Mouse (Mus musculus): Measurements from ENCODE around the gene Serp2. TPM values are rescaled to one million over a fixed set of nuclear protein-coding genes. Genes with fewer than 3 reads are reported as not detected.

Gene Serp2
- polyA plus RNA-seq (2015; fragmentation: Nextera tagmentation; extraction: Ambion mirVana) = 7.1 and 8.2 TPM in 2 replicates

DNA sequence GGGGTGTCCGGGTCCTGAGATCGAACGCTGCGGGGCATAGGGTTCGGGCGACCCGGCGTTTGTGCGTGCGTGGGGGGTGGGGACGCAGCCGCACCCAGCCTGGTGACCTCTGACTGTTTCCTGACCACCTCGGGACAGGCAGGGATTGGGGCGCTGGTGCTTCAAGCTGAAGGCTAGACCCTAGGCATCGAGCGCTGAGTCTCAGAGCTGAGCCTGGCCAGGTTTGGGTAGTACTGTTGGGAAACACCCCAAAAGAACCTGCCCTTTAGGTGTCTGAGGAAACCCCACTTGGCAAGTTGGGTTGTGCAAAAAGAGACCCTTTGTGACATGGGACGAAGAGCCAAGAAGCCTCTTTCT lies at the start of gene Serp2:
Gene Serp2 (minus strand): TSS at position 38 of the 357 bp plus-strand sequence.
- 12% methylated on average over 17 of the region's 17 CpGs for WGBS
- H3K27me3 ChIP-seq = no peaks in the 10 kb centered on the region
- H3K9ac ChIP-seq = peak within 1 kb of the TSS; percentile 65
- H3K4me2 ChIP-seq = peak within 1 kb of the TSS; percentile 94
- H3K27ac ChIP-seq = peak within 1 kb of the TSS; percentile 64
- no peaks in the 10 kb centered on the region for H3K36me3 ChIP-seq
- H3K4me1 ChIP-seq (replicated peaks) = peaks cover 23% of the 10 kb centered on the region
- H3K4me3 ChIP-seq = peak within 1 kb of the TSS; percentile 72
- 0 out of 2 replicates have a peak, but pooled peaks have one; percentile 18 for ATAC-seq (replicated peaks; ENCODE audit: insufficient number of reproducible peaks, insufficient read depth, low FRiP score, low read depth)
- H3K9me3 ChIP-seq (replicated peaks) = no peaks in the 10 kb centered on the region

DNA sequence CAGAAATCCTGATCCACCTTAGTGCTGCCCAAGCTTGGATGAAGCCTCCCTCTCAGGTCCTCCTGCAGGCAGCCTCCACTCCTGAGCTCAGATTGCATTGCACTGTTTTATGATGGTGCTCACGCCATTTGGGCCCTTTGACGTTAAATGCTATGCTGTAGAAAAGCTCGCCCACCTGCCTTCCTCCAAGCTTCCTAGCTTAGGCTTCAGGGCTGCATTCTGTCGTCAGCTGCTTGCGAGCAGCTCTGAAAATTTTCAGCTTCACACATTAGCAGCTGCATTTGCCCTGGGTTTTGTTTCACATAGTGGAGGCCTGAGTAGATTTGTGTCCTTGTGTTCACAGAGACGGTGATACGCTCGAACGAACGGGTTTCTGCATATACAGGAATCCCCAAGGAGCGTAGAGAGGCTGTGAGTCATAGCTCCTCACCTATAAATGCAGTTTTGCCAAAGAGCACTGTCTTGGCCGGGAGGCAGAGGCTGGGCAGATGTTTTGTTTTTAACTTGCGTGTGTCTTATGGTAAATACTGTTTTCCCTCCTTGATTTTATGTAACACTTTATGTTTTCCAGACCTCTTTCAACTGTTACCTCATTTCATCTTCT lies 49.3 kb upstream of the Serp2 start:
- peaks cover 13% of the 10 kb centered on the region for H3K4me1 ChIP-seq (replicated peaks)
- 68% methylated on average over 13 of the region's 13 CpGs for WGBS

DNA sequence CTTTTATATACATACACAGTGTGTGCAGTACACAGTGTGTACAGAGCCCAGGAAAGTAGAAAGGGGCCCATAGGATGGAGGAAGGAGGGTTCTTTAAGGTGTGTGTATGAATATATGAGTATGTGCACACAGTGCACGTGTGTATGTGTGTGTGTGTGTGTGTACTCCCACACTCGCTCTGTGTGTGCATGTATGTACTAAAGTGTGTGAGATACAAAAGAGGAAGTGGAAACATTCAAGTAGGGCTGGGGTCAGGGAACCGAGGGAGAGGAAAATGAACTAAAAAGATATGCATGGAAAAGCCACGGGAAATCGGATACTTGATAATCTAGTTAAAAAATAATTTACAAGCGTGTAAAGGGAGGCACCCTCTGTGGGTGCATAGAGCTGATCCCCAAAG lies 47.3 kb upstream of the Serp2 start:
- H3K27ac ChIP-seq = no peak overlapping the region
- no peaks in the 10 kb centered on the region for H3K27me3 ChIP-seq
- WGBS = 73% methylated on average over 6 of the region's 6 CpGs
- no peaks in the 10 kb centered on the region for H3K36me3 ChIP-seq
- H3K9me3 ChIP-seq (replicated peaks) = no peaks in the 10 kb centered on the region
- no peak overlapping the region for H3K9ac ChIP-seq
- no peak overlapping the region for H3K4me3 ChIP-seq
- no peak overlapping the region for H3K4me2 ChIP-seq
- ATAC-seq (replicated peaks; ENCODE audit: insufficient number of reproducible peaks, insufficient read depth, low FRiP score, low read depth) = no peak
- H3K4me1 ChIP-seq (replicated peaks) = peaks cover 12% of the 10 kb centered on the region

More for the DNA sequence above, 49.3 kb upstream of the Serp2 start:
- no peak overlapping the region for H3K4me2 ChIP-seq
- H3K9ac ChIP-seq = no peak overlapping the region
- no peaks in the 10 kb centered on the region for H3K27me3 ChIP-seq
- H3K4me3 ChIP-seq = no peak overlapping the region
- no peaks in the 10 kb centered on the region for H3K36me3 ChIP-seq
- no peak for ATAC-seq (replicated peaks; ENCODE audit: insufficient number of reproducible peaks, insufficient read depth, low FRiP score, low read depth)
- H3K9me3 ChIP-seq (replicated peaks) = no peaks in the 10 kb centered on the region
- no peak overlapping the region for H3K27ac ChIP-seq

DNA sequence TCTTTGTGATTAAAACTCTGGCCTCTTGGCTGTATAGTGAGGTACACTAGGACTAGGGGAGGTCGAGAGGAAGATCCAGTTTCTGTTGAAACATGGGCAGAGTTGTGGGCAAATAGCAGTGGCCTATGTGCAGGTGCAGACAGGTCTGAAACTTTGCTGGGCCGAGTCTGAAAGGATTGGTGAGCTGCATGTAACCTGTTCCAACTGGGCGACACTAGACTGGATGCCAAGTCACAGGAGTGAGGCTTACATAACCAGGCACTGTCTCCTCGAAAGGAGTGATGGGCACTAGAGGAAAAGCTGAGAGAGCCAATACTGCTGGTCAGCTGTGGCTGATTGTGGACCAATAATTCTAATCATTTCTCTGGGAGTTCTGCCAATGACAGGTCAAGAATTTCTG lies 45.0 kb upstream of the Serp2 start:
- peaks cover 20% of the 10 kb centered on the region for H3K4me1 ChIP-seq (replicated peaks)
- no peak for ATAC-seq (replicated peaks; ENCODE audit: insufficient number of reproducible peaks, insufficient read depth, low FRiP score, low read depth)
- no peaks in the 10 kb centered on the region for H3K27me3 ChIP-seq
- no peak overlapping the region for H3K9ac ChIP-seq
- H3K27ac ChIP-seq = no peak overlapping the region
- no peak overlapping the region for H3K4me2 ChIP-seq
- H3K36me3 ChIP-seq = no peaks in the 10 kb centered on the region
- H3K9me3 ChIP-seq (replicated peaks) = no peaks in the 10 kb centered on the region
- H3K4me3 ChIP-seq = no peak overlapping the region
- 79% methylated on average over 4 of the region's 4 CpGs for WGBS

DNA sequence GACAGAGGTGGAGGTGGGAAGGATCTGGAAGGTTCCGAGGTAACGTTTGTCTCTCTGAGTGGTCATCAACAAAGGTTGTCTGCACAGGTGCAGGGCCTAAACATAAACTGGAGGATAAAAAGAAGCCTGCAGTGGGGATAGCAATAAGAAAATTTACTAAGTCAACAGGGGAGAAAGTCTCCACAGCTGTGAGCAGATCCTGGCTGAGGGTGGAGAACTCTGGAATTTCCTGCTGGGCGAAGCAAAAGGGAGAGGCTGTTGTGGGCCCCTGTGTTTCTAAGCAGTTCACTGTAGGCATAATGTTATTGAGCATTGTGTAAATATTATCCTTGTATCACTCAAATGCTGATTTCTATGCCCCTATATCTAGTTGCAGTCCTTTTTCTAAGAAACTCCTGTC lies 43.7 kb upstream of the Serp2 start:
- Histone ChIP-seq H3K9me3 (replicated peaks) (no peaks in the 10 kb centered on the region), H3K4me3 (no peak overlapping the region), H3K4me1 (replicated peaks) (peaks cover 22% of the 10 kb centered on the region), H3K27me3 (no peaks in the 10 kb centered on the region), H3K27ac (no peak overlapping the region), H3K4me2 (no peak overlapping the region), H3K9ac (no peak overlapping the region), H3K36me3 (no peaks in the 10 kb centered on the region)
- ATAC-seq (replicated peaks; ENCODE audit: insufficient number of reproducible peaks, insufficient read depth, low FRiP score, low read depth) = no peak
- 76% methylated on average over 3 of the region's 3 CpGs for WGBS

DNA sequence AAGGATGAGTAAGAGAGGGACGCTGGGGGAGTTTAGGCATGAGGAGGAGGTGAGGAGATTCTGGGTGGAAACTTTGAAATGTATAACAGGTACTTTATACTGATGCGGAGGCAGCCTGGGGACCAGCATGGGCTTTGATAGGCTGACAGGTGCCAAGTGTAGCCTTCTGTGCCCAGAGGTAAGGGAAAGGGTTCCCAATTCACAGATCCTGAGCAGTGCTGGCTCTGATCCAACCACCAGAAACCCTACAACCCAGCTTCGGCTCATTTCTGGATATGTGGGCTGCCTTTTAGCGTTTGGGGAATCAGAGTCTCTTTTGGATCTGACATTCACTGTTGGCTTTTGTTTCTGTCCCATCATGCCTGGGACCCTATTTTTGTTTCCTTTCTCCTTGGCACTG lies 43.0 kb upstream of the Serp2 start:
- H3K27me3 ChIP-seq = no peaks in the 10 kb centered on the region
- H3K27ac ChIP-seq = no peak overlapping the region
- no peak overlapping the region for H3K4me3 ChIP-seq
- ATAC-seq (replicated peaks; ENCODE audit: insufficient number of reproducible peaks, insufficient read depth, low FRiP score, low read depth) = no peak
- peaks cover 24% of the 10 kb centered on the region for H3K4me1 ChIP-seq (replicated peaks)
- no peak overlapping the region for H3K9ac ChIP-seq
- no peaks in the 10 kb centered on the region for H3K36me3 ChIP-seq
- no peaks in the 10 kb centered on the region for H3K9me3 ChIP-seq (replicated peaks)
- WGBS = 44% methylated on average over 4 of the region's 4 CpGs
- peak overlapping the region; percentile 72; the same call in 1 of the 2 replicates for H3K4me2 ChIP-seq

DNA sequence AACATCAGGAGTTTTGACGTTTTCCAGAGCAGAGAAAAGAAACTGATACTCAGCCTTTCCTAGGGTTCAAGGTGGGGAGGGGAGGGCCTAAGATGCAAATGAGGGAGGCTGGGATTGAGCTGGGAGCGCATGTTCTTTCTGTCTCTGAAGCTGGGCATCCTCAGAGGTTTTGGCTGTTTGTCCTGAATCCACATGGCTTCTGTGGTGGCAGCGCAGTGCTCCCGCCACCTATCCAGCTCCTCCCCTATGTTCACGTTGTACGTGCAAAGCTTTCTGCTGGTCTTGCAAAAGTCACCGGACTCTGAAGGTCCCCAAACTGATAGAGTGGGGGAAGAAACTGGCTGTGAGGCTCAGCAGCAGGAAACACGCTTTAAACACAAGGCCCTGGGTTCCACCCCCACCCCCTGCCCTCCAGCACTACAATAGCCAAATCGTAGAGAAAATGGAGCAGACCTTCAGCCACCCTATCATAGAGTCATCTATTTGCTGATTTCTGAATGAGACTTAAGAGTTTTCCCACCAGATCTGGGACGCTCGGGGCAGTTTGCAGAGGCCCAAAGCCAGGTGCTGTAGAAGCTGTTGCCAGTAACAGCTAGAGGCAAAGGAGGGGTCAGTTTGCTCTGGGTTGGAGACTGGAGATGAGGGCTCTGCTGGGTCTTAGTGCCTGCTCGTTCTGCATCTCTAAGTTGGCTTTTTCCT lies 42.0 kb upstream of the Serp2 start:
- peak overlapping the region; percentile 36 for H3K4me3 ChIP-seq
- H3K36me3 ChIP-seq = no peaks in the 10 kb centered on the region
- WGBS = 3% methylated on average over 12 of the region's 12 CpGs
- peak overlapping the region; percentile 50; the same call in 1 of the 2 replicates for H3K9ac ChIP-seq
- peak; percentile 81 for ATAC-seq (replicated peaks; ENCODE audit: insufficient number of reproducible peaks, insufficient read depth, low FRiP score, low read depth)
- H3K27ac ChIP-seq = peak overlapping the region; percentile 82
- peak overlapping the region; percentile 72 for H3K4me2 ChIP-seq
- peaks cover 26% of the 10 kb centered on the region for H3K4me1 ChIP-seq (replicated peaks)
- H3K9me3 ChIP-seq (replicated peaks) = no peaks in the 10 kb centered on the region
- H3K27me3 ChIP-seq = no peaks in the 10 kb centered on the region

DNA sequence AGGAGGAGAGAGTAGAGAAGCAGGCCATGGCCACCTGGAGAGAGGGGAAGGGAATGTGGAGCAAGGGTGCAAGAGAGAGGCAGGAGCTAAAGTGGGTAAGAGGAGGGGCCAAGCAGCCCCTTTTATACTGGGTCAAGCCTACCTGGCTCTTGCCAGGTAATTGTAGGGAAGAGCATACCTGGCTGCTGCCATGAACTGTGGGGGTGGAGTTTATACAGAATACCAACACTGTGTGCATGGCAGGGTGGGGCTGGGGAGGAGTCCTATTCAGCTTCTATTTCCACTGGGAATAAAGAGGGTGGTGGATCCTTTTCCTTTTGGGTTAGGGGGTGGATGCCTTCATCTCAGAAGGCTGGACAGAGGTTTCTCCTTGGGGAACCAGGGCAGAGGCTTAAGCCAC lies 41.1 kb upstream of the Serp2 start:
- Histone ChIP-seq H3K4me1 (replicated peaks) (peaks cover 26% of the 10 kb centered on the region), H3K9me3 (replicated peaks) (no peaks in the 10 kb centered on the region), H3K4me3 (no peak overlapping the region), H3K27ac (no peak overlapping the region; the same call in 1 of the 2 replicates), H3K27me3 (no peaks in the 10 kb centered on the region), H3K36me3 (no peaks in the 10 kb centered on the region), H3K9ac (no peak overlapping the region), H3K4me2 (peak overlapping the region; percentile 72; the same call in 1 of the 2 replicates)
- no peak for ATAC-seq (replicated peaks; ENCODE audit: insufficient number of reproducible peaks, insufficient read depth, low FRiP score, low read depth)

DNA sequence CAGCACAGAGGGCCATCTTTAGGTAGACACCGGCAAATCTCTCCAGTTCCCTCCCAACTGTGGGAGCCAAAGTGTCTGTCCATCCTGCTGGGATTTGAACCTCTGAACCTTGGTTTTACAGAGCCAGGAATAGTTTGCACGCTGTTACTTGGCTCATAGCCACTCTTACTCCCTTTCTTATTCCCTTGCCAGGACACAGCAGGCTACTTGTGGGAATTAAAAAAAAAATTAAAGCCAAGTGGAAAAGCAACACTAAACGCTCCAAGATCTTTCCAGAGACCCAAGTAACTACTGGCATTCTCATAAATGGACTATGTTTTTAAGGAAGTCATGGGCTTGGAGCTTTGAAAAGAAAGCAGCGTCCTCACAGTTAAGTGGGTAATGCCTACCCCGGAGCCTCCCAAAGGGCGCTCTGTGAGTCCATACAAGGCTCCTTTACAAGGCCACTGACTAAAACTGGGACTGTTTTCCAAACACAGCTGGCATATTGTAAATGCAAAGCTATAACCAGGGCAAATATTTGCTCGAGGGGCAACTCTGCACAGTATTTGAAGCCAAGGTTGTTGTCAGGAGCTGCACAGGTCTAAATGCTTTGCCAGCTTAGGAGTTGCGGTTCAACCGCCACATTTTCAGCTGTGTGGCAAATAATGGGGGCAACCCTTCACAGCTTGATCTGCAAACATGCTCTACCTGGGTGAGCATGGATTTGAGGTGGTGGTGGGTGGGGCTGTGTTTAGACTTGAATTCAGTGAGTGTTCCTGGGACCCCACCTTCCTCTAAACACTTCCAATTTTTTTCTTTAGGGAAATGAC lies 38.6 kb upstream of the Serp2 start:
- H3K9ac ChIP-seq = no peak overlapping the region
- no peak overlapping the region for H3K4me3 ChIP-seq
- H3K4me2 ChIP-seq = no peak overlapping the region
- no peak for ATAC-seq (replicated peaks; ENCODE audit: insufficient number of reproducible peaks, insufficient read depth, low FRiP score, low read depth)
- H3K4me1 ChIP-seq (replicated peaks) = peaks cover 26% of the 10 kb centered on the region
- H3K27me3 ChIP-seq = no peaks in the 10 kb centered on the region
- no peaks in the 10 kb centered on the region for H3K36me3 ChIP-seq
- H3K27ac ChIP-seq = peak overlapping the region; percentile 28; the same call in 1 of the 2 replicates
- H3K9me3 ChIP-seq (replicated peaks) = no peaks in the 10 kb centered on the region
- WGBS = 72% methylated on average over 9 of the region's 9 CpGs

DNA sequence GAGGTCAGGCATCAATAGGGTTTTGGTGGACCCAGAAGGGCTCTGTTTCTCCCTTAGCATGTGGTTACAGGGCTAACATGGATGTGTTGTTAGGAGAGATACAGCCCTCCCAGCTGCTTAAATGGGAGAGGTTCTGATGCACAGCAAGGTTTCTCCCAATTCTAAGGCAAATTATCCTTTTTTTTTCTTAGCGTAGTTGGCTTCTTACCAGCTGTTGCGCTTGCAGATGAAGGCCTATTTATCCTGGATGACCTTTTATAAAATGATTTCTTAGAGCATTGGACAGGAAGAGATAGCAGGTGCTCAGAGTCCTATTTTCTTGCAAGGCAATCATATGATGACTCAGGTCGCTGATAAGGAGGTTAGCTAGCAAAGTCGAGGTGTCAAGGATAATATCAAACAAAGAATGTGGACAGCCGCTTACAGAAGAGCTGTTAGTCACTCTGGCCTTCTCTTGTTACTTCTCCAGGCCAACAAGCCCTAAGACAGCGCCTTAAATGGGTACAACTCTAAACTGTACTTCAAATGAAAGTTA lies 37.7 kb upstream of the Serp2 start:
- WGBS = 54% methylated on average over 6 of the region's 6 CpGs
- Histone ChIP-seq H3K4me1 (replicated peaks) (peaks cover 21% of the 10 kb centered on the region), H3K27ac (peak overlapping the region; percentile 28; the same call in 1 of the 2 replicates)

DNA sequence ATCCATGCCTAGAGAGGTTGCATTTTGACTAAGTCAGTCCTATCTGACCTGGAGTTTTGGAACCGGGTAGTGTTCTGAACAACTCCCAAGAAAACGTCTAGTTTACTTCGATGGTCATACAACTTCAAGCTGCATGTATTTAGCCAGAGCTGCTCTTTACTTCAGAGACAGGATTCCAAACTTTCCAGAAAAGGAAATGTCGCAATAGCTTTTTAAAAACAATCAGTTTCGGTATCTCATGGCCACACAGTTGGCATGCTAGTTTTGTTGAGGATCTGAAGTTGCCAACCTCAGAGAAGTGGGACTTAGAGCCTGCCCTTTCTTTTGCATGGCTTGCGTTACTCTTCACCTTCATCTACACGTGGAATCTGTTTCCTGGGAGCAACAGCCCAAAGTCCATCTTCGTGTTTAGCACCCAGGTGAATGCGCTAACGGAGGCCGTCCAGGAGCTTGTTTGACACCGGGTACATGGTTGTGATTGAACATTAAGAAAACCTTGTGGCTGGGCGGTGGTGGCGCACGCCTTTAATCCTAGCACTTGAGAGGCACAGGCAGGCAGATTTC lies 37.0 kb upstream of the Serp2 start:
- Histone ChIP-seq H3K9me3 (replicated peaks) (no peaks in the 10 kb centered on the region), H3K36me3 (no peaks in the 10 kb centered on the region), H3K9ac (no peak overlapping the region), H3K27me3 (no peaks in the 10 kb centered on the region), H3K27ac (no peak overlapping the region), H3K4me2 (no peak overlapping the region), H3K4me3 (no peak overlapping the region), H3K4me1 (replicated peaks) (peaks cover 15% of the 10 kb centered on the region)
- ATAC-seq (replicated peaks; ENCODE audit: insufficient number of reproducible peaks, insufficient read depth, low FRiP score, low read depth) = no peak
- 87% methylated on average over 15 of the region's 15 CpGs for whole genome bisulfite sequencing

More for the DNA sequence above, 37.7 kb upstream of the Serp2 start:
- H3K9ac ChIP-seq = no peak overlapping the region
- no peak for ATAC-seq (replicated peaks; ENCODE audit: insufficient number of reproducible peaks, insufficient read depth, low FRiP score, low read depth)
- H3K4me3 ChIP-seq = no peak overlapping the region
- no peaks in the 10 kb centered on the region for H3K36me3 ChIP-seq
- H3K4me2 ChIP-seq = no peak overlapping the region
- H3K9me3 ChIP-seq (replicated peaks) = no peaks in the 10 kb centered on the region
- H3K27me3 ChIP-seq = no peaks in the 10 kb centered on the region

Measured in heart, embryonic 15.5 days (tissue).